Mouse (Mus musculus) heart, embryonic 16.5 days (tissue): ENCODE measurements around the gene Ifna6. TPM values are rescaled to one million over a fixed set of nuclear protein-coding genes. Genes with fewer than 3 reads are reported as not detected.

Experiments used
- ATAC-seq: fragments of 200-750 bp; cut with Nextera tagmentation; replicated peaks from 2 replicates; pipeline ENCODE4 v1.8.0; 2017; ENCODE audit warnings: moderate number of reproducible peaks; ENCODE audit not compliant: insufficient read depth, low FRiP score; ENCODE audit errors: extremely low read depth
- H3K27ac ChIP-seq: fragments of 300-500 bp; sonication (generic); 2 replicates; pipeline ENCODE4 v1.5.1; 2014; ENCODE audit warnings: mild to moderate bottlenecking, low read length, control low read depth, moderate library complexity
- H3K27me3 ChIP-seq: fragments of 300-500 bp; sonication (generic); 2 replicates; pipeline ENCODE4 v1.6.1; 2014; ENCODE audit warnings: low read length, mixed read lengths; ENCODE audit not compliant: control insufficient read depth, insufficient read depth
- H3K36me3 ChIP-seq: fragments of 300-500 bp; sonication (generic); 2 replicates; pipeline ENCODE4 v1.6.1; 2014; ENCODE audit not compliant: control insufficient read depth, insufficient read depth
- H3K4me1 ChIP-seq: fragments of 300-500 bp; sonication (generic); 2 replicates; pipeline ENCODE4 v1.6.1; 2014; ENCODE audit warnings: low read length, mixed read lengths; ENCODE audit not compliant: control insufficient read depth, insufficient read depth
- H3K4me2 ChIP-seq: fragments of 300-500 bp; sonication (generic); 2 replicates; pipeline ENCODE4 v1.6.1; 2014; ENCODE audit warnings: low read depth, mild to moderate bottlenecking, control low read depth, low read length
- H3K4me3 ChIP-seq: fragments of 300-500 bp; sonication (generic); 2 replicates; pipeline ENCODE4 v1.5.1; 2014; ENCODE audit warnings: mild to moderate bottlenecking, control low read depth, low read length
- H3K9ac ChIP-seq: fragments of 300-500 bp; sonication (generic); 2 replicates; pipeline ENCODE4 v1.6.1; 2014; ENCODE audit warnings: low read length, control low read depth
- H3K9me3 ChIP-seq: fragments of 300-500 bp; sonication (generic); replicated peaks from 2 replicates; pipeline ENCODE4 v1.6.1; 2016; ENCODE audit warnings: low read length; ENCODE audit not compliant: control insufficient read depth
- WGBS: fragments of 180-500 bp; shearing (Covaris S2); extraction: QIAGEN DNeasy Blood & Tissue Kit; methylation state at CpG from one replicate; pipeline ENCODE4 v1.1.7; 2014; 5-methylcytosine and 5-hydroxymethylcytosine counted together
- polyA plus RNA-seq: library from polyadenylated mRNA; unstranded; fragments of >200 nt; fragmentation: Nextera tagmentation; extraction: Ambion mirVana; gene quantifications from 2 replicates; pipeline ENCODE4 v1.2.1, GENCODE M21; 2015

Ifna6 gene
- polyA plus RNA-seq, 1 experiment from 2014 or later, result not detected

DNA sequence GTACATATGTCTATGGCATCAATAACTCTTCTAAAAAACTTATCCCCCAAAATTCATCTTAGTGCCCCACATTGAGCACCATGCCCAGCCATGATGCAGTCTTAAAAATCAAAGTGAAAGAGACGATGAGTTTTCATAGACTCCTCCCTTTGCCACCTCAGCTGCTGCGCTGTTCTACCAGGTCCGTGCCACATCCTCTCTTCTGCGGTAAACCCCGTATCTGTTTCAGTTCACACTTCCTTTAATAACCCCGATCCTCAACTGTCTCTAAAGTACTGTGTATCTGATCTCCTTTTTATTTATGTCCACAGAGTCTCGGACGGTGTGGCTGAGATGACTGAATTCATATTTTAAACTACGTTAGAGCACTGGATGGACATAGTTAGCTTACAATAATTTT lies 37.4 kb downstream of the Ifna6 start:
- H3K36me3 ChIP-seq, result no peaks in the 10 kb centered on the region
- H3K27me3 ChIP-seq, result peaks cover 10% of the 10 kb centered on the region
- 48% methylated on average over 9 of the region's 9 CpGs for WGBS
- no peak overlapping the region for H3K9ac ChIP-seq
- ATAC-seq, result peak; percentile 35; the same call in 1 of the 2 replicates
- peak overlapping the region; percentile 40 for H3K4me2 ChIP-seq
- peak overlapping the region; percentile 11 for H3K4me3 ChIP-seq
- no peak overlapping the region for H3K27ac ChIP-seq
- H3K9me3 ChIP-seq, result no peaks in the 10 kb centered on the region
- peaks cover 4% of the 10 kb centered on the region for H3K4me1 ChIP-seq

DNA sequence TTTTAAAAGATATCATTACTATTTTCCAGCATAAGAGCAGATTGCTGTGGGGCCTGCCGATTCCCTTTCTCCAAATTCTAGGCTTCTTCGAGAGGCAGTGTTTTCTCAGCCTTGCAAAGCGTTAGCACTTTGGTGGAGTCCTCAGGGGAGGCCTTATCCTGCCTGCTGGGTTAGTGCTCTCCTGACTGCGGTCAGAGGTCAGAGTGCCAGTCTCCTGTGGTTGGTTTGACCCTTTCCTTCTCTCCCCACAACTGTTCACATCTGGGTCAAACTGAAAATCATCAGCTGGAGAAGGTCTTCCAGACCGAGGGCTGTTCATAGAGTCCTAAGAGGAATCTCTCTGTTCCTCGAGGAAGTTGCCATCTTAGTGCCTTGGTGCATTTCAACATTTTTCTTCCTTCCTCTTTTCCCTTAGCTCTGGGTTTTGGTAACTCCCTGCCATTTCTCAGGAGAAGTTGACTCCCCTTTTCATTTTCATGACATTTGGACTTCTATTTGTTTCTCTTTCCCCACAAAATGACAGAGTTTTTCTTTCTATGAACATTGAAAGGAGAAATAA lies 37.9 kb downstream of the Ifna6 start:
- Histone ChIP-seq H3K27ac (no peak overlapping the region), H3K36me3 (no peaks in the 10 kb centered on the region), H3K4me2 (no peak overlapping the region; the same call in 1 of the 2 replicates), H3K9me3 (no peaks in the 10 kb centered on the region), H3K9ac (no peak overlapping the region), H3K27me3 (peaks cover 10% of the 10 kb centered on the region), H3K4me3 (no peak overlapping the region), H3K4me1 (peaks cover 4% of the 10 kb centered on the region)
- no peak for ATAC-seq
- WGBS, result 41% methylated on average over 6 of the region's 6 CpGs

GRCm38 (mm10) chr4:88867366-88867925 lies 40.2 kb downstream of the Ifna6 start:
- WGBS, result 1% methylated on average over 8 of the region's 8 CpGs
- ATAC-seq, result peak; percentile 61
- peak overlapping the region; percentile 74; the same call in 1 of the 2 replicates for H3K9ac ChIP-seq

GRCm38 (mm10) chr4:88867926-88868911 lies 41.0 kb downstream of the Ifna6 start:
- H3K27ac ChIP-seq, result peak overlapping the region; percentile 57

More at GRCm38 (mm10) chr4:88867366-88867925, 40.2 kb downstream of the Ifna6 start:
- H3K4me2 ChIP-seq, result peak overlapping the region; percentile 87
- peaks cover 4% of the 10 kb centered on the region for H3K4me1 ChIP-seq
- peaks cover 11% of the 10 kb centered on the region for H3K27me3 ChIP-seq
- H3K9me3 ChIP-seq, result no peaks in the 10 kb centered on the region
- peak overlapping the region; percentile 57; the same call in 1 of the 2 replicates for H3K27ac ChIP-seq
- H3K4me3 ChIP-seq, result peak overlapping the region; percentile 78
- no peaks in the 10 kb centered on the region for H3K36me3 ChIP-seq

GRCm38 (mm10) chr4:88872691-88873090 lies 45.5 kb downstream of the Ifna6 start:
- Histone ChIP-seq H3K27ac (no peak overlapping the region), H3K4me1 (peaks cover 1% of the 10 kb centered on the region), H3K27me3 (peaks cover 3% of the 10 kb centered on the region; the same call in 1 of the 2 replicates), H3K4me2 (no peak overlapping the region), H3K36me3 (no peaks in the 10 kb centered on the region), H3K9me3 (no peaks in the 10 kb centered on the region), H3K9ac (no peak overlapping the region), H3K4me3 (no peak overlapping the region)
- 0% methylated on average over 2 of the region's 2 CpGs for WGBS
- no peak for ATAC-seq

More at GRCm38 (mm10) chr4:88867926-88868911, 41.0 kb downstream of the Ifna6 start:
- Histone ChIP-seq H3K4me2 (peak overlapping the region; percentile 87), H3K4me3 (peak overlapping the region; percentile 78), H3K4me1 (peaks cover 4% of the 10 kb centered on the region), H3K36me3 (no peaks in the 10 kb centered on the region), H3K9ac (peak overlapping the region; percentile 74), H3K9me3 (no peaks in the 10 kb centered on the region), H3K27me3 (peaks cover 6% of the 10 kb centered on the region)
- ATAC-seq, result peak; percentile 63
- WGBS, result 8% methylated on average over 30 of the region's 31 CpGs

GRCm38 (mm10) chr4:88875435-88876095 lies 48.3 kb downstream of the Ifna6 start:
- peaks cover 3% of the 10 kb centered on the region; the same call in 1 of the 2 replicates for H3K27me3 ChIP-seq
- no peak overlapping the region for H3K9ac ChIP-seq
- H3K27ac ChIP-seq, result no peak overlapping the region
- no peak overlapping the region for H3K4me3 ChIP-seq
- ATAC-seq, result no peak
- 15% methylated on average over 4 of the region's 4 CpGs for WGBS
- no peaks in the 10 kb centered on the region; the same call in 1 of the 2 replicates for H3K4me1 ChIP-seq
- H3K4me2 ChIP-seq, result no peak overlapping the region
- H3K36me3 ChIP-seq, result no peaks in the 10 kb centered on the region
- H3K9me3 ChIP-seq, result no peaks in the 10 kb centered on the region

- no peak overlapping the region for H3K27ac ChIP-seq
- no peaks in the 10 kb centered on the region; the same call in 1 of the 2 replicates for H3K4me1 ChIP-seq
- peaks cover 2% of the 10 kb centered on the region; the same call in 1 of the 2 replicates for H3K27me3 ChIP-seq
- ATAC-seq, result no peak
- H3K9me3 ChIP-seq, result no peaks in the 10 kb centered on the region
- no peak overlapping the region for H3K4me3 ChIP-seq
- H3K36me3 ChIP-seq, result no peaks in the 10 kb centered on the region
- WGBS, result 81% methylated on average over 4 of the region's 4 CpGs
- no peak overlapping the region for H3K4me2 ChIP-seq
- H3K9ac ChIP-seq, result no peak overlapping the region
These were observed 49.3 kb downstream of the Ifna6 start for GRCm38 (mm10) chr4:88876520-88876919.
